Mouse (Mus musculus) embryo, embryonic 10.5 days (tissue): ENCODE measurements around the gene Plekhh3.
A peak's percentile ranks its signal among the peaks of the same experiment; 100 is the strongest.
"Not testable (repeated sequence)": the region's sequence is repeated elsewhere in the genome, so short reads cannot be mapped to it uniquely, and the experiment has no call there.

ENCODE experiments used
- DNase-seq: peaks from one replicate; pipeline ENCODE4 v3.0.0-alpha.2; 2015; ENCODE audit warnings: low spot score

Gene Plekhh3

GRCm38 (mm10) chr11:101151063-101151462 is 20.1 kb downstream of the Plekhh3 start:
- no peak for DNase-seq

DNA sequence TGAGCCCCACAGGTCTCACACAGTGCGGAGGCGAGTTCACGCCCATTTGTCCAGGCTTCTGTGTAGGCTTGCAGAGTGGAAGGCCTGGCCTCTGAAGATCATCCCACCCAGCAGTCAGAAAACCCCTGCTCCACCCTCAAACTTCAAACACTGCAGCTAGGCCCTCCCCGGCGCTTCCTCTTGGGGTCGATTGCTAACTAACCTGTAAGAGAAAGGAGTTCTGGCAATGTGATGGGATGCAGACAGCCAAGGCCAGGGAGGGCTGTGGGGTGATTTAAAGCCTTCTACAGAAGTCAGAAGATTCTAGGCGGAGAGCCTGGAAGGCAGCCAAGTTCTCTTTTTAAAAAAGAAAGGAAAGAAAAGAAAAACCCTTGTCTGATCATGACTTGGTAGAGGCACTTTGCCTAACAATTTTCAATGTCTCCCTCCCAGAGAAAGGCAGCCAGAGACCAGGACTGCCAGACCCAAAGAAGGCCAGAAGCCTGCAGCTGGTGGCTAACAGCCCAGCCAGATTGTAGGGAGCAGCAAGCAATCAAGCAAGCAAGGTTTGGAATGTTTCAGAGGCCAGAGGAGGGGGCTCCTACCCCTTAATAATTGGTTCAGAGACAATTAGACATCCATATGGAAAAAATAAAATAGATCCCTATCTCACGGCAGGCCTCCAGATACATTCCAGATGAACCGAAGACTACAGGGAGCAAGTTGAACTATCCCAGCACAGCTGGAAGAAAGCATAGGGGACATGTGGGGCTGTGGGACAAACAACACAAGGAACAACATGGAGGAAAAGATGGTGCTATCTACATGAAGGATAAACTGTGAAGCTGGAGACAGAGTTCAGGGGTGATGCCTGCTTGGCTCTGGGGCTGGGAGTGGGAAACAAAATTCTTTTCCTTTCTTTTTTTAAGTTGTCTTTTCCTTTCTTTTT is 21.7 kb downstream of the Plekhh3 start:
- DNase-seq = no peak

DNA sequence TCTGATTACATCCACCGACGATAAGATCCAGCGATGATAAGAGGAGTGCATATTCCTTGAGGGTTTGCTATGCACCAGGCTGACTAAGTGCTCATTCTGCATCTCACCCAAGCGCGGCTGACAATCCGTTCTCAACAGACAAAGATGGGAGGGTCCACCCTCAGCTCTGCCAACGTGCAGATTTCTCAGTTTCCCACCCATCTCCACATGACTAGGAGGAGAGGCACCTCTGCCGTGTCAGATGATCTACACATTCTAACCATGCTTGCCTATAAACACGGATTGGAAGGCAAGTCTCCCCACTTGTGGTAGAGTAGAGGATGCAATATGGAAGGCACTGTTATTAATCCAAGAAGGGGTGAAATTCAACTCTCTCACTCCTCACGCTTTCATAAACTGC is 22.4 kb downstream of the Plekhh3 start:
- no peak for DNase-seq

DNA sequence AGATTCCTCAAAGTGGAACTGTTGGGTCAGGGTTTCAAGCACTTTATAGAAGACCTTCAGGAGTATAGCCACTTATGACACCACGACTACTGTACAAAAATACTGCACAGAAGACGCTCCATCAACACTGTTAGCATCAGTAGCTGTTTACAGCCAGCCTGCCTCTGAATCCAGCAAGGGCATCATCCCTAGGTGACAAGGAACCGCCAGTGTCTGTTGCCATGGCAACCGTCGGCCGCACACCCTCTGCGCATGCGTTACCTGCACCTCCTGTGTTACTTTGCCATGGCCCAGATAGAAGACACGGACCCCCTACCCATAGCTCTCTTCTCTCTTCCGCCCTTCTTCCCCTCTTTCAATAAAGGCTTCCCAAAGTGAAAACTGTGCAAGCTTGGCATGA is 24.8 kb downstream of the Plekhh3 start:
- DNase-seq = peak; percentile 59

DNA sequence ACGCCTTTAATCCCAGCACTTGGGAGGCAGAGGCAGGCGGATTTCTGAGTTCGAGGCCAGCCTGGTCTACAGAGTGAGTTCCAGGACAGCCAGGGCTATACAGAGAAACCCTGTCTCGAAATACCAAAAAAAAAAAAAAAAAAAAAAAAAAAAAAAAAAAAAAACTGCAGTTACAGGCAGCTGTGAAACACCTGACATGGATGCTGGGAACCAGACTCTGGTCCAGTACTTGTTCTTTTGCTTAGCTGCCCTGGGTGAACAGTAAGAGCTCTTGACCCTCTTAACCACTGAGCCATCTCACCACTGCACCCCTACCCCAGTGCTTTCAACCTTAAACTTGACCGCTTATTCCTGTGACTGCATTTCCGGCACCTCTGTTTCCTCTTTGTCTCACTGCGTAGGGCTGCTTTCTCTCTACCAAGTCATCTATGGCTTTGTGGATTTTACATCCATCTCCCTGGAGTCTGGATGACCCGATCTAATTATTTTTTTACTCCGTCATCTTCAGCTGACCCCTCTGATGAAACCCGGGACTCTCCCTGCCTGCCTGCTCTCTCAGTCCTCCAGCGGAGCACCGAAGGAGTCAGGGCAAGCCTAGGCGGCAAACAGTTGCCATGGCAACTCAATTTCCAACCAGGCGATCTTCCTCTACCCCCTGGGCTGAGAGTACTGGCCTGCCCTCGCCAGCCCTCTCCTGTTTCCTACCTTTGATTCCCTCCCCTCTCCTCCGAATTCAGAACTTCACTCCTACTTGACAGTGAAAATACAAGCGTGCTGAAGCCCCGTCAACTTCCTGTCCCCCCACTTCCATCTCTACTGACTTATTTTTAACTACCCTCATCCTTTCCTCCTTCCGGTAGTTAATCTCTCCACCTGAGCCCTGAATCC is 27.6 kb downstream of the Plekhh3 start:
- DNase-seq = peak; percentile 86

DNA sequence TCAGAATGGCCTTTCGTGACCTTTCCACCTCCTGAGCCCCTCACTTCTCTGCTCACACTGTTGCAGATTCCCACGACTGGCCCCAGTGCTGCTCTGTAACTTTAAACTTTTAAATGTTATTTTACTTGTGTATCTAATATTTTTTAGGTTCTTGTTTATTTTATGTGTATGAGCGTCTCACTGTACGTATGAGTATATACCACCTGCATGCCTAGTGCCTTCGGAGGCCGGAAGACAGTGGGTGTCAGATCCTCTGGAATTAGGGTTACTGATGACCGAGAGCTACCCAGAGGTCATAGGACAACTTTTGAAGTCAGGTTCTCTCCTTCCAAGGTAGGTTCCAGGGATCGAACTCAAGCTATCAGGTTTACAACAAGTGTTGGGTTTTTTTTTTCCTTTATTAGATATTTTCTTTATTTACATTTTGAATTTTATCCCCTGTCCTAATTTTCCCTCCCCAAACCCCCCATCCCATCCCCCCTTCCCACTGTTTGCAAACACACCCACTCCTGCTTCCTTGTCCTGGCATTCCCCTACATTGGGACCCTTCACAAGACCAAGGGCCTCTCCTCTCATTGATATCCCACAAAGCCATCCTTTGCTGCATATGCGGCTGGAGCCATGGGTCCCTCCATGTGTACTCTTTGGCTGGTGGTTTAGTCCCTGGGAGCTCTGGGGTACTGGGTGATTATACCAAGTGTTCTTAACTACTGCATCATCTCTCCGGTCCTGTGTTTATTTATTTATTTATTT is 28.8 kb downstream of the Plekhh3 start:
- DNase-seq = no peak

DNA sequence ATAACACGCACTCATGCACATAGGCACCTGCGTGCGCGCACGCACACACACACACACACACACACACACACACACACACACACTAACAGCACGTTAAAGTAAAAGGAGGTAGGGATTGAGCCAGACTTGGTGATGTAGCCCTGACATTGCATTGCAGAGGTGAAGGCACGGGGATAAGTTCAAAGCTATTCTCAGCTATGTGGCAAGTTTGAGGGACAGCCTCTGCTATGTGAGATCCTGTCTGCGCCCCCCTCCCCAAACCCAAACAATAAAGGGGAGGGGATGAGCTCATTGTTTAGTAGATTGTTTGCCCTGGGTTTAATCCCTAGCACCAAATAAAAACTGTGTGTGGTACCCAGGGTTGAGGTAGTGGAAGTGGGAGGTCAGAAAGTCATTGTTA is 30.1 kb downstream of the Plekhh3 start:
- DNase-seq = no peak

DNA sequence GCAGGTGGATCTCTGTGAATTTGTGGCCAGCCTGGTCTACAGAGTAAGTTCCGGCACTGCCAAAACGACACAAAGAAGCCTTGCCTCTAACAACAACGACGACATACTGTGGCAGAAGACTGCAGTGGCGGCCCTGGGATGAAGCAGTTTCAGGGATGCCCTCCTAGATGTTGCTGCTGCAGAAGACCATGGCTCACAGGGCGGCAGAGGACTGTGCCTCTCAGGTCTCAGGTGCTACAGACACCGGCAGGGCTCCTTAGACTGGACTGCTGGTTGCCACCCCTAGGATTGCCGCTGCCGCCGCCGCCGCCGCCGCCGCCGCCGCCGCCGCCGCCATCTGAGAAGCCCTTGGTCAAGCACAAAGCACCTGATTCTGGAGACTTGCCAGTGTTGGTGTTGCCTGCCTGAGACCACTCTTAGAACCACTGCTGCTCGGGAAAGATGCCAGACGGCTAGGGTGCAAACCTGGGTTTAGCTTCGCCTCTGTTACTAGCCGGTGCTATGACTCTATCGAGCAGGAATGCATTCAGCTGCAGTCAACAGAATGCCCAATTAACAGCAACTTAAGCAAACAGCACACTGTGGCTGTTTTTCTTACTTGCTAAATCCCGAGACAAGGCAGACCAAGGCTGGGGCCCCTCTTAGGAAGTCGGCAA is 30.9 kb downstream of the Plekhh3 start:
- DNase-seq = peak; percentile 40

GRCm38 (mm10) chr11:101138536-101139181 is 32.5 kb downstream of the Plekhh3 start:
- DNase-seq = peak; percentile 73

DNA sequence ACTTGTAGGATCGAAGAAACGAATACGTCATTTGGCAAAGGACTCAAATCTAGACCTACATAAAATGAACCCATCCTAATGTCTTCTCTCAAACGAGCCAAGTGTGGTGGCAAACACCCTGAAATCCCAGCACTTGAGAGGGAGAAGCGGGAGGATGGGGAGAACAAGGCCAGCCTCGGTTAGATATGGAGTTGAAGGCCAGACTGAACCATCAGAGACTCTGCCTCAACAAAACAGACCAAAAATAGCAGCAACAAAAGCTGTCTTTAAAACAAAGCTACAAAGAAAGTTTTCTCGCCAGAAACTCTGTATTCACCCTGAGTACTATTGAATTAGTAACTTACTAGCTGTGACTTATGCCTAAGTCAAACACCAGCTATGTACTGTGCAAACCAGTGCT is 34.2 kb downstream of the Plekhh3 start:
- DNase-seq = no peak

DNA sequence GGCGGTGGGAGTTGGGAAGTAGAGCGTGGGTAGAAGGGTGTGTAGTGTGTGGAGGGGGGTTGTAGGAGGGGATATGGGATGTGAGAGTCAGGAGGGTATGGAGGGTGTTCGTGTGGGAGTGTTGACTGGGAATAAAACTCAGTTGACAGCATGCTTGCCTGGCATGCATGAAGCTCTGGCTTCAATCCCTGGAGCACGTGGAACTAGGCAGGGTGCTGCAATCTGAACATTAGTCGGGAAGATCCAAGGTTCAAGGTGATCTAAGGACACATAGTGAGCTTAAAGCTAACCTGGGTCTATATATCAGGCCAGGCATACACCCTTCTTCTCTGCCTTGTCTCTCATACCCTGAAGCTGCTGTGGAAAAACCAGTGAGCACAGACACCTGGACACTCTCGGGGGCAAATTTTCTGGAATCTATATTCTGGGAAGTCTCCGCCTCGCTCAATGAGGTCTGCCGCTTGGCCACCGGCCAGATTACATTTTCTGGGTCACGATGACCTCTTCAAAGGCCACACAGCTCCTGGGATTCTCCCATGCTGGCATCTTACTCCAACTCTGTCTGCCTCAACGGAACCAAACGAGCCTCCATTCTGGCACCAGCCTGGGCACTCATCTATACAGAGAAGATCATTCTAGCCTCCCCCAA is 36.8 kb downstream of the Plekhh3 start:
- DNase-seq = no peak

DNA sequence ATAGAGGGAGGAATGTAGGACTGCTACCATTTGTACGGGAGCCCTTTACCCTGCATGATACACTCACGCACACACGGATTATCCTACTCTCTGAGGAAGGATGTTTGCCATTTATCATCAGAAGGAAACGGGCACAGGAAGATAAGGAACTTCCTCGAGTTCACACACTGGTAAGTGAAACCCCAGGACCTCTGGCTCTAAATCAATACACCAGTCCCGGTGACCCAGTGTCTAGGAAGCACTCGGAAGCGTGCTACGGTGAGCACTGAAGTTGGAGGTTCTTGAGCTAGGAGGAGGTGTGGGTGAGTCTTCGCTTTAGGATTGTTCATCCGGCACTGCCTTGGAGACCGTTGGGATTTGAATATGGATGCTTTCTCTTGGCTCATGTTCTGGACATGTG is 38.1 kb downstream of the Plekhh3 start:
- DNase-seq = no peak

GRCm38 (mm10) chr11:101131701-101132100 is 39.5 kb downstream of the Plekhh3 start:
- peak; percentile 49 for DNase-seq

DNA sequence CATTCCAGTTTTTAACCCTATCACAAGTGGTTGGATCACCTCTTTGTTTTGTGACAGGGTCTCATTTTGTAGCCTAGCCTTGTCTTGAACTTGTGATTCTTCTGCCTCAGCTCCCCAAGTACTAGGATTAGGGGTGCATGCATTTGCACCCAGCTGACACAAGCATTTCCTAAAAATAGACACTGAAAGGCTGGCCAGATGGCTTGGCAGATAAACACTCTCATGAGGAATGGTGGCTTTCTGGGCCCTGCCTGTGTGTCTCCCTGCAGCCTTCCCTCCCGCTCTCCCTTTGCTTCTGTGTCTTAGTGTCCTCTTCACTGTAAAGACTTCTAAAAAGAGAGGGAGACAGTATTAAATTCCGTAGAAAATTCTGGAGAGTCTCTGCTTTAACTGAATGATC is 40.0 kb downstream of the Plekhh3 start:
- DNase-seq = no peak

- DNase-seq = no peak
Observed at GRCm38 (mm10) chr11:101130056-101130756, 40.9 kb downstream of the Plekhh3 start.

GRCm38 (mm10) chr11:101128996-101129577 is 42.1 kb downstream of the Plekhh3 start:
- no peak for DNase-seq

- no peak for DNase-seq
Observed at GRCm38 (mm10) chr11:101127075-101127474, 44.1 kb downstream of the Plekhh3 start.

- DNase-seq = not testable (repeated sequence)
Observed at GRCm38 (mm10) chr11:101125008-101125407, 46.1 kb downstream of the Plekhh3 start.

DNA sequence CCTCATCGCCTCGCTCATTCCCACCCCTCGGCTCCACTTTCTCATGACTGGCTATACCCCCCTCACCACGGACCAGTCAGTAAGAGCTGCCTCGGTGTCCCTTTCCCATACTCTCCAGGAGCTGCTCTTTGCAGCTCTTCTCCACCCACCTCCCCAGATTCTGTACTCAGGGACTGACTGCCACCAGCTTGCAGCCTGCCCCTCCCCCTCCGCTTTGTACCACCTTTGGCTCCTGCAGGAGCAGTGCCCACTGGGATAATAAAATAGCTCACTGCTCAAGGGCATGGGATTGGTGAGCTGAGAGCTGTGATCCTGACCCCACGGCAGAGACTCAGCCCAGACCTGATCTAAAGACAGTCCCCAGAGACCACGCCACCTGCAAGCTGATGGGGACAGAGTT is 46.7 kb downstream of the Plekhh3 start:
- not testable (repeated sequence) for DNase-seq
